Mouse (Mus musculus) forebrain, embryonic 16.5 days (tissue): ENCODE results near the gene Pde1b. TPM values are rescaled to one million over a fixed set of nuclear protein-coding genes. Genes with fewer than 3 reads are reported as not detected.
A peak's percentile ranks its signal among the peaks of the same experiment; 100 is the strongest.

ENCODE experiments used
- ATAC-seq: fragments of 200-750 bp; cut with Nextera tagmentation; 2 replicates; pipeline ENCODE4 v1.8.0; 2017; ENCODE audit warnings: mild to moderate bottlenecking, moderate library complexity
- H3K27ac ChIP-seq: fragments of 300-500 bp; sonication (generic); 2 replicates; pipeline ENCODE4 v1.5.1; 2014; ENCODE audit warnings: low read length, control low read depth
- H3K27me3 ChIP-seq: fragments of 300-500 bp; sonication (generic); replicated peaks from 2 replicates; pipeline ENCODE4 v1.6.1; 2014; ENCODE audit warnings: low read length; ENCODE audit not compliant: control insufficient read depth, insufficient read depth
- H3K36me3 ChIP-seq: fragments of 300-500 bp; sonication (generic); 2 replicates; pipeline ENCODE4 v1.6.1; 2014; ENCODE audit not compliant: control insufficient read depth, insufficient read depth
- H3K4me1 ChIP-seq: fragments of 300-500 bp; sonication (generic); replicated peaks from 2 replicates; pipeline ENCODE4 v1.6.1; 2014; ENCODE audit warnings: low read length; ENCODE audit not compliant: control insufficient read depth, insufficient read depth
- H3K4me2 ChIP-seq: fragments of 300-500 bp; sonication (generic); 2 replicates; pipeline ENCODE4 v1.6.1; 2014; ENCODE audit warnings: mild to moderate bottlenecking, low read length, control low read depth
- H3K4me3 ChIP-seq: fragments of 300-500 bp; sonication (generic); replicated peaks from 2 replicates; pipeline ENCODE4 v1.5.1; 2014; ENCODE audit warnings: mild to moderate bottlenecking, low read length, control low read depth
- H3K9ac ChIP-seq: fragments of 300-500 bp; sonication (generic); replicated peaks from 2 replicates; pipeline ENCODE4 v1.6.1; 2014; ENCODE audit warnings: low read depth, low read length, control low read depth
- H3K9me3 ChIP-seq: fragments of 300-500 bp; sonication (generic); 2 replicates; pipeline ENCODE4 v1.6.1; 2016; ENCODE audit warnings: low read length; ENCODE audit not compliant: control insufficient read depth
- WGBS: fragments of 180-500 bp; shearing (Covaris S2); extraction: QIAGEN DNeasy Blood & Tissue Kit; methylation state at CpG from one replicate; pipeline ENCODE4 v1.1.7; 2014; 5-methylcytosine and 5-hydroxymethylcytosine counted together
- polyA plus RNA-seq: library from polyadenylated mRNA; unstranded; fragments of >200 nt; fragmentation: Nextera tagmentation; extraction: Ambion mirVana; gene quantifications from 2 replicates; pipeline ENCODE4 v1.2.1, GENCODE M21; 2015

Pde1b gene
- polyA plus RNA-seq, 1 experiment from 2014 or later, result 71.0 TPM

DNA sequence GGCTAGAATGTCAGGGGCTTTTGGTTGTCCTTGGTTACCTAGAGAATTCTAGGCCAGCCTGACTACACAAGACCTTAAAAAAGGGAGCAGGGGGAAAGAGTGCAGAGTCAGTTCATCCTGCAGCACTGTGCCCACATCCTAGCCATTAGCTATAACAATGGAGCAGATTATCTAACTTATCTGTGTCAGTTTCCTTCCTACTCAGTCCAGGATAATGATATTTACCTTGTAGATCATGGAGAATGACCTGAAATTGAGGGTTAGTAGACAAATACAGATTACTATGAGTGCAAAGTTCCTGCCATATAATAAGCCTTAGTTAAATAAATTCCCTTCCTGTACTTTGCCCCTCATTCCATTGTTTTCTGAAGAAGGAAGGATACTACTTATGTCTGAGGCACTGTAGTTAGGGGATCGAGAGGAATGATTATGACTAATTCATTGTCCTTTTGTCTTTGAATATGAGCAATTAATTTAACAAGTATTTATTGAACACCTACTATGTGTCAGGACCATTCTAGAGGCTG, 23.7 kb upstream of the Pde1b start:
- 79% methylated on average over 1 of the region's 1 CpGs for WGBS
- Histone ChIP-seq H3K27ac (no peak overlapping the region), H3K9ac (no peak overlapping the region), H3K4me3 (no peak overlapping the region), H3K4me1 (no peaks in the 10 kb centered on the region), H3K36me3 (no peaks in the 10 kb centered on the region), H3K4me2 (no peak overlapping the region), H3K9me3 (no peaks in the 10 kb centered on the region), H3K27me3 (no peaks in the 10 kb centered on the region)
- no peak for ATAC-seq

DNA sequence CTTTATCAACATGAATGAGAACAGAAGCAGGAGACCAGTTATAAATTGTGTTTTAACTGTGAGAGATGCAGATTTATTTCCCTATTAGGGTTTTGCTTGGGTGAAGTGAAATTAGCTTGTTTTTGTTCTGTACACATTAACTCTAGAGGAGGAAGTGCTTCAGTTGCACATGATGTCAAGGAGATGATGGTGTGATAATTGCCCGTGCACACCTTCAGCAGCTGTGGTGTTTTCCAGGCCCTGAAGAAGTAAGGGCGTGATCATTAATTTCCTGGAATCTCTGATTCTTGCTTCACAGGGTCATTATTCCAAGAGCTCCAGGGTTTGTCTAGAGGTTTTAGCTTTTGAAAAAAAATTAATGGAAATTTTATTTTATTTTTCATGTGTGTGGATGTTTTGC, 22.7 kb upstream of the Pde1b start:
- ATAC-seq, result no peak
- H3K27me3 ChIP-seq, result no peaks in the 10 kb centered on the region
- H3K27ac ChIP-seq, result no peak overlapping the region
- peaks cover 4% of the 10 kb centered on the region; the same call in 1 of the 2 replicates for H3K4me1 ChIP-seq
- no peak overlapping the region for H3K9ac ChIP-seq
- H3K4me3 ChIP-seq, result no peak overlapping the region
- no peak overlapping the region for H3K4me2 ChIP-seq
- H3K36me3 ChIP-seq, result no peaks in the 10 kb centered on the region
- no peaks in the 10 kb centered on the region for H3K9me3 ChIP-seq
- WGBS, result 83% methylated on average over 2 of the region's 2 CpGs

- H3K27ac ChIP-seq, result no peak overlapping the region
- H3K9me3 ChIP-seq, result no peaks in the 10 kb centered on the region
- H3K4me2 ChIP-seq, result no peak overlapping the region
- peak; percentile 74 for ATAC-seq
- H3K4me3 ChIP-seq, result no peak overlapping the region
- WGBS, result 0% methylated on average over 1 of the region's 1 CpGs
- H3K4me1 ChIP-seq, result peaks cover 4% of the 10 kb centered on the region; the same call in 1 of the 2 replicates
- H3K9ac ChIP-seq, result no peak overlapping the region
- no peaks in the 10 kb centered on the region for H3K27me3 ChIP-seq
- no peaks in the 10 kb centered on the region for H3K36me3 ChIP-seq
Observed at GRCm38 (mm10) chr15:103482488-103482887, 20.3 kb upstream of the Pde1b start.

GRCm38 (mm10) chr15:103484490-103484889, 18.3 kb upstream of the Pde1b start:
- no peak for ATAC-seq
- H3K36me3 ChIP-seq, result no peaks in the 10 kb centered on the region
- H3K9me3 ChIP-seq, result no peaks in the 10 kb centered on the region
- no peak overlapping the region for H3K9ac ChIP-seq
- H3K27ac ChIP-seq, result no peak overlapping the region
- no peak overlapping the region for H3K4me2 ChIP-seq
- H3K27me3 ChIP-seq, result no peaks in the 10 kb centered on the region
- WGBS, result 49% methylated on average over 2 of the region's 2 CpGs
- no peak overlapping the region for H3K4me3 ChIP-seq
- H3K4me1 ChIP-seq, result peaks cover 9% of the 10 kb centered on the region; the same call in 1 of the 2 replicates

DNA sequence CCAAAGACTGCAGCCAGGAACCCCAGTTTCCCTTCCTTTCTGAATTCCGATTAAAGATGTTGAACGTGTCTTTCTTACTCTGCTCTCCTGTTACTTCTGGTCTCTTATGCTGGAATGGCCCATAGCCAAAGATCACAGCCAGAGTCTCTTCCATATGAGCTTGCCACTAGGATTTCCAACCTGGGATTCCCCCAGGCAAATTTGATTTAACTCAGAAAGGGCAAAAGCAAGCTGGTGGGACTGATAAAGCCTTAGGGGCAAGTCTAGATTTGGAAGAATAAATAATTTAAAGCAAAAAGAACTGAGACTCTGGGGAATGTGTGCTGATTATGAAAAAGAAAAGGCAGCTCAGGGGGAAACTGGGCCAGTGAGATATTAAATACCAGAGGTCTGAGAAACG, 17.7 kb upstream of the Pde1b start:
- peaks cover 9% of the 10 kb centered on the region; the same call in 1 of the 2 replicates for H3K4me1 ChIP-seq
- H3K4me3 ChIP-seq, result no peak overlapping the region
- no peaks in the 10 kb centered on the region for H3K9me3 ChIP-seq
- 51% methylated on average over 3 of the region's 3 CpGs for WGBS
- no peaks in the 10 kb centered on the region for H3K36me3 ChIP-seq
- H3K9ac ChIP-seq, result no peak overlapping the region
- H3K27ac ChIP-seq, result no peak overlapping the region
- ATAC-seq, result no peak
- H3K4me2 ChIP-seq, result no peak overlapping the region
- no peaks in the 10 kb centered on the region for H3K27me3 ChIP-seq

GRCm38 (mm10) chr15:103486658-103487057, 16.2 kb upstream of the Pde1b start:
- ATAC-seq, result no peak
- Histone ChIP-seq H3K9ac (no peak overlapping the region), H3K9me3 (no peaks in the 10 kb centered on the region), H3K27ac (no peak overlapping the region), H3K27me3 (no peaks in the 10 kb centered on the region), H3K4me2 (no peak overlapping the region), H3K4me1 (peaks cover 9% of the 10 kb centered on the region; the same call in 1 of the 2 replicates), H3K4me3 (no peak overlapping the region), H3K36me3 (no peaks in the 10 kb centered on the region)
- WGBS, result 58% methylated on average over 1 of the region's 1 CpGs

GRCm38 (mm10) chr15:103488336-103488735, 14.5 kb upstream of the Pde1b start:
- Histone ChIP-seq H3K4me3 (no peak overlapping the region), H3K9me3 (no peaks in the 10 kb centered on the region), H3K4me2 (no peak overlapping the region), H3K27ac (no peak overlapping the region), H3K27me3 (no peaks in the 10 kb centered on the region), H3K36me3 (no peaks in the 10 kb centered on the region), H3K9ac (no peak overlapping the region), H3K4me1 (peaks cover 9% of the 10 kb centered on the region; the same call in 1 of the 2 replicates)
- 33% methylated on average over 4 of the region's 4 CpGs for WGBS
- ATAC-seq, result no peak

DNA sequence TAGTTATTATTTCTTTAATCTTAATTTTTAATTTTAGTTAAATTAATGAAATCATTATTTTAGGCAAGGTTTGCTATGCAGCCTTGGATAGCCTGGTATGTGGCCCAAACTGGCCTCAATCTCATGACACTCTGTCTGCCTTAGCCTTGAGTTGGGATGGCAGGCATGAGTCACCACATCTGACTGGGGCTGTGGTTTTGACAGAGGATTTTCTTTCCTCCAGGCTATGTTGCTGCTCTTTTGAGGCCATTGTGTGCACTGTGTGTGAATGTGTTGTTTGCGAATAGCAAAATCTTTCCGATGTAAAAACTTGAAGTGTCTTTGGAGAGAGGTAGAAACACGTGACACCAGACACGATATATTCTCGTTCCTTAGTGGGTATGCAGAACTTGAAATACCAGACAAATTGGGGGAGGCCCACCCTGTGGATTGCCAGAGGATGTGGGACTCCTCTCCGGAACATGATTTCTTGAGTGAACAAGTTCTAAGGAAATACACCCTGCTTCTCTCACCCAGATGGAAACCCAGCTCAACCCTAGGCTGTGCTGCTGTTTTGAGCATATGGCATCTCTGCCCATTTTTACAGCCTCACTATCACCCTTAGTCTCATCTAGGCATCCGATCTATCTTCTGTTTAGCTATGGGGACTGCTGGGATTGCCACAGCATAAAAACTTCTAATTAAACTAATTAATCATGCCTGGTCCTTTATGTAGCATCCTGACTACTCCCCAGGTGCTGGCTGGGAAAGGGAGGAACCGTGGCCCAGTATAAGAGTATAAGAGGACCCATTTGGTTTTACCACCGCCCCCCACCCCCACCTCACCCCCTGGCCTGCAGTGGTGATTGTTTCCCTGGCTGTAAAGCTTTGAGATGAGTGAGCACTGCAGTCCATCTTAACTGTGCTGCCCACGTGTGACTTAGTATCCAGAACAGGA, 6.4 kb upstream of the Pde1b start:
- Histone ChIP-seq H3K9me3 (no peaks in the 10 kb centered on the region), H3K4me3 (no peak overlapping the region), H3K4me1 (0 out of 2 replicates have a peak, but pooled peaks cover 2% of the 10 kb centered on the region), H3K27me3 (no peaks in the 10 kb centered on the region), H3K36me3 (no peaks in the 10 kb centered on the region), H3K27ac (no peak overlapping the region), H3K9ac (no peak overlapping the region), H3K4me2 (no peak overlapping the region)
- ATAC-seq, result no peak
- WGBS, result 44% methylated on average over 10 of the region's 10 CpGs

DNA sequence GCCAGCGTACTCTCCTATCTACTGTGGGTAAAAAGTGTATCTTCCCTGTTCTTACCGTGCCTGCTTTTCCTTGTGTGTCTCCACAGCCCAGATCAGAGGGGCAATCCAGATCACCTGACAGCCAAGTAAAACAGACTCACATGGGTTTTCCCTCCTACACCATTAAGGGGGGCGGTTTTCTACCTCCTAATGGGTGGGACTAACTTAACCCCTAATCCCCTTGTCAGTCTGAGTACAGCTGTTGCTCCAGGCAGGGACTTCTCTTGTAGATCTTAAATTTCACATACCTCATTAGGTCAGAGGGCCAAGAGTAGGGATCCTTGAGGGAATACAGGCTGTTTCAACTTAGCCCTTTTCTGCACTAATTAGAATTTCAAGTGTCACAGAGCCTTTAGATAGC, 4.7 kb upstream of the Pde1b start:
- H3K4me2 ChIP-seq, result no peak overlapping the region
- no peaks in the 10 kb centered on the region for H3K36me3 ChIP-seq
- no peak overlapping the region for H3K27ac ChIP-seq
- no peaks in the 10 kb centered on the region for H3K9me3 ChIP-seq
- no peak overlapping the region for H3K9ac ChIP-seq
- H3K27me3 ChIP-seq, result no peaks in the 10 kb centered on the region
- no peak overlapping the region for H3K4me3 ChIP-seq
- 0 out of 2 replicates have a peak, but pooled peaks cover 7% of the 10 kb centered on the region for H3K4me1 ChIP-seq
- 32% methylated on average over 3 of the region's 3 CpGs for WGBS
- ATAC-seq, result no peak
